14 mouse cellular contexts compared by ENCODE assay signal in the genomic region with DNA sequence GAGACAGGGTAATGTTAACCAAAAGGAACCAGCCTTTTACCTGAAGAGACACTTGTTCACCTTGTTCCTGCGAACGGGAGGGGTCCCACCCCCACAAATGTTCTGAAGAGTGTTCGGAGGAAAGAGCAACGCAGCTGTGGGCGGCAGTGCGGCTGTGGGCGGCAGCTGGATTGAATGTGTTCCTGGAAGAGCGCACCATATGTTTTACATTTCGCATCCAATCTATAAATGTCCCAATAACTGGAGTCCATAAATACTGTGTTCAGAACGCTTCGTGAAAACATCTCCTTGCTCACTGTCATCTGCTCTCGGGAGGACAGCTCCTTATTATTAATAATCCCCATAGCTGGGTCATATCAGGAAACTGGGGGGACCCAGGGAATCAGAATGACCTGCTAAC.
A peak's percentile ranks its signal among the peaks of the same experiment; 100 is the strongest.
DNase-seq lines count a peak whose midpoint lies in the region; ATAC-seq lines count a peak whose summit lies in the region.
"Had no signal": no experiment of that assay in that cellular context is flagged by ENCODE, and none has a peak within 500 bp of the region (broad histone marks: within the 10 kb centered on the region; RNA-seq: fewer than 3 reads in every experiment).

No protein-coding gene starts in this region.

- no peak overlapping the region; the same call in 1 of the 2 replicates for H3K27ac ChIP-seq in limb, embryonic 13.5 days
- H3K27ac ChIP-seq in kidney, embryonic 16.5 days (ENCODE audit: low read length) = no peak overlapping the region
- H3K27ac ChIP-seq: limb, embryonic 12.5 days; macrophage; neural tube, embryonic 15.5 days had no signal

- H3K4me2 ChIP-seq in limb, embryonic 13.5 days (replicated peaks) = 0 out of 2 replicates have a peak overlapping the region, but pooled peaks have one; percentile 10
- H3K4me2 ChIP-seq in kidney, embryonic 16.5 days (replicated peaks; ENCODE audit: low read depth, low read length) = no peak overlapping the region
- H3K4me2 ChIP-seq: limb, embryonic 12.5 days; neural tube, embryonic 15.5 days had no signal

- H3K36me3 ChIP-seq in limb, embryonic 13.5 days = no peaks in the 10 kb centered on the region
- no peaks in the 10 kb centered on the region for H3K36me3 ChIP-seq in kidney, embryonic 16.5 days (ENCODE audit: insufficient read depth, low read length)
- H3K36me3 ChIP-seq: limb, embryonic 12.5 days; neural tube, embryonic 15.5 days had no signal

- H3K9me3 ChIP-seq in limb, embryonic 13.5 days = no peaks in the 10 kb centered on the region
- 0 out of 2 replicates have a peak, but pooled peaks cover 4% of the 10 kb centered on the region for H3K9me3 ChIP-seq in kidney, embryonic 16.5 days (ENCODE audit: low read length)
- H3K9me3 ChIP-seq: limb, embryonic 12.5 days; neural tube, embryonic 15.5 days had no signal

- no peak overlapping the region for H3K9ac ChIP-seq in limb, embryonic 13.5 days
- no peak overlapping the region for H3K9ac ChIP-seq in kidney, embryonic 16.5 days (replicated peaks; ENCODE audit: low read length)
- H3K9ac ChIP-seq: forebrain, postnatal 0 days; limb, embryonic 12.5 days; neural tube, embryonic 15.5 days had no signal

- DNase-seq in embryo, embryonic 10.5 days (ENCODE audit: low spot score) = peak; percentile 6
- DNase-seq in embryo, embryonic 9.5 days (ENCODE audit: extremely low spot score) = no peak
- peak; percentile 9 for DNase-seq in embryo, embryonic 11.5 days (ENCODE audit: low read depth, low spot score)
- peak; percentile 67 to 78 for DNase-seq in layer of hippocampus, adult 8-10 months (ENCODE audit: low spot score in 2 of 2)
- DNase-seq in ovary, postnatal 10 days (ENCODE audit: low spot score) = no peak
- DNase-seq in cerebellum, adult 11-12 months = no peak
- DNase-seq: cerebellum, adult 9-10 months; forebrain, postnatal 0 days had no signal

- ATAC-seq in limb, embryonic 13.5 days (ENCODE audit: low FRiP score, low read depth) = no peak
- ATAC-seq in kidney, embryonic 16.5 days (ENCODE audit: low FRiP score, low TSS enrichment) = no peak
- ATAC-seq: forebrain, postnatal 0 days; hindbrain, embryonic 16.5 days had no signal

- no peak overlapping the region for H3K4me3 ChIP-seq in limb, embryonic 13.5 days
- no peak overlapping the region for H3K4me3 ChIP-seq in kidney, embryonic 16.5 days (ENCODE audit: low read length)
- H3K4me3 ChIP-seq: limb, embryonic 12.5 days; neural tube, embryonic 15.5 days had no signal

- 29% methylated on average over 12 of the region's 12 CpGs for WGBS in limb, embryonic 13.5 days
- 69% methylated on average over 12 of the region's 12 CpGs for WGBS in kidney, embryonic 16.5 days

- H3K4me1 ChIP-seq in limb, embryonic 13.5 days = peaks cover 13% of the 10 kb centered on the region; the same call in 1 of the 2 replicates
- H3K4me1 ChIP-seq in kidney, embryonic 16.5 days (ENCODE audit: insufficient read depth, low read length) = 0 out of 2 replicates have a peak, but pooled peaks cover 2% of the 10 kb centered on the region
- H3K4me1 ChIP-seq: neural tube, embryonic 15.5 days had no signal

- H3K27me3 ChIP-seq in limb, embryonic 13.5 days = no peaks in the 10 kb centered on the region
- H3K27me3 ChIP-seq in kidney, embryonic 16.5 days (ENCODE audit: insufficient read depth, low read length) = no peaks in the 10 kb centered on the region
- H3K27me3 ChIP-seq: limb, embryonic 12.5 days; neural tube, embryonic 15.5 days had no signal

Comparison
In these comparisons a context has a peak if more than half of its experiments do, and no peak if none do; other contexts are left out.
1. DNase-seq: peak in embryo, embryonic 10.5 days (single experiment), embryo, embryonic 11.5 days (single experiment) and layer of hippocampus, adult 8-10 months (2 of 2); none in embryo, embryonic 9.5 days (single experiment), ovary, postnatal 10 days (single experiment) and cerebellum, adult 11-12 months (single experiment).